Mouse (Mus musculus) megakaryocyte progenitor cell, adult 5-6 weeks (primary cell): ENCODE results near the gene Hamp2. TPM values are rescaled to one million over a fixed set of nuclear protein-coding genes. Genes with fewer than 3 reads are reported as not detected.

Experiments
- ATAC-seq: replicated peaks from 2 replicates; pipeline ENCODE4 v1.8.0; 2016; ENCODE audit warnings: mild to moderate bottlenecking, moderate TSS enrichment, inconsistent platforms; ENCODE audit not compliant: poor library complexity
- total RNA-seq, 2 experiments: library from RNA; stranded (forward) in 1 of 2; stranded (reverse) in 1 of 2; fragments of 157-497, 149-512 nt in 1 of 2; fragments of 200-1000 nt in 1 of 2; gene quantifications; 2 replicates each; pipeline versions ENCODE4 v1.2.3 to v1.2.4; 2015 to 2017

The Hamp2 gene
- total RNA-seq, 2 experiments from 2014 or later, result not detected

GRCm38 (mm10) chr7:30904042-30904441, 20.4 kb downstream of the Hamp2 start:
- ATAC-seq, result peak; percentile 63

GRCm38 (mm10) chr7:30895217-30895616, 29.3 kb downstream of the Hamp2 start:
- no peak for ATAC-seq

- no peak for ATAC-seq
These were observed 32.0 kb downstream of the Hamp2 start for GRCm38 (mm10) chr7:30892515-30892914.

GRCm38 (mm10) chr7:30891746-30892145, 32.7 kb downstream of the Hamp2 start:
- no peak for ATAC-seq

- ATAC-seq, result no peak
These were observed 33.8 kb downstream of the Hamp2 start for GRCm38 (mm10) chr7:30890681-30891080.

- ATAC-seq, result no peak
These were observed 35.7 kb downstream of the Hamp2 start for GRCm38 (mm10) chr7:30888786-30889185.

- ATAC-seq, result peak; percentile 87
These were observed 36.8 kb downstream of the Hamp2 start for GRCm38 (mm10) chr7:30887568-30888188.

GRCm38 (mm10) chr7:30886852-30887251, 37.6 kb downstream of the Hamp2 start:
- peak; percentile 56 for ATAC-seq

- ATAC-seq, result no peak
These were observed 40.4 kb downstream of the Hamp2 start for GRCm38 (mm10) chr7:30884047-30884446.

- ATAC-seq, result no peak
These were observed 43.1 kb downstream of the Hamp2 start for GRCm38 (mm10) chr7:30881367-30881766.

GRCm38 (mm10) chr7:30880176-30880575, 44.3 kb downstream of the Hamp2 start, which contains the start of gene Cd22:
Gene Cd22 (minus strand): TSS chr7:30880342.
- 0 out of 2 replicates have a peak, but pooled peaks have one; percentile 29 for ATAC-seq

GRCm38 (mm10) chr7:30878950-30879349, 45.5 kb downstream of the Hamp2 start:
- ATAC-seq, result no peak

- ATAC-seq, result peak; percentile 91
These were observed 51.4 kb downstream of the Hamp2 start for GRCm38 (mm10) chr7:30873083-30873482.

Other genes starting within 250 kb of the Hamp2 start
- 0.69 TPM in 1 of 2 replicates, not detected in the other for gene 2200002J24Rik, start 225.8 kb downstream of the Hamp2 start, total RNA-seq (2015)
- gene 2200002J24Rik, start 225.8 kb downstream of the Hamp2 start, total RNA-seq (2017), result not detected in 2 replicates
- 1.2 and 1.3 TPM in 2 replicates for gene Atp4a, start 212.5 kb downstream of the Hamp2 start, total RNA-seq (2015)
- 0.37 and 0.51 TPM in 2 replicates for gene Atp4a, start 212.5 kb downstream of the Hamp2 start, total RNA-seq (2017)
- gene Tmem147, start 195.1 kb downstream of the Hamp2 start, total RNA-seq (2015), result 210 and 218 TPM in 2 replicates
- gene Tmem147, start 195.1 kb downstream of the Hamp2 start, total RNA-seq (2017), result 65.9 and 76.4 TPM in 2 replicates
- not detected in 2 replicates for gene Gapdhs, start 181.0 kb downstream of the Hamp2 start, total RNA-seq (2015)
- gene Gapdhs, start 181.0 kb downstream of the Hamp2 start, total RNA-seq (2017), result not detected in 2 replicates
- 1.6 TPM in 2 replicates for gene Sbsn, start 173.2 kb downstream of the Hamp2 start, total RNA-seq (2015)
- 0.47 and 1.3 TPM in 2 replicates for gene Sbsn, start 173.2 kb downstream of the Hamp2 start, total RNA-seq (2017)
- 81.7 and 87.4 TPM in 2 replicates for gene Dmkn, start 160.9 kb downstream of the Hamp2 start, total RNA-seq (2015)
- 95.3 and 119 TPM in 2 replicates for gene Dmkn, start 160.9 kb downstream of the Hamp2 start, total RNA-seq (2017)
- not detected in 2 replicates for gene Krtdap, start 136.8 kb downstream of the Hamp2 start, total RNA-seq (2015)
- not detected in 2 replicates for gene Krtdap, start 136.8 kb downstream of the Hamp2 start, total RNA-seq (2017)
- gene Ffar2, start 100.9 kb downstream of the Hamp2 start, total RNA-seq (2015), result 8.5 and 8.8 TPM in 2 replicates
- gene Ffar2, start 100.9 kb downstream of the Hamp2 start, total RNA-seq (2017), result 25.9 and 31.5 TPM in 2 replicates
- not detected in 2 replicates for gene Ffar3, start 68.5 kb downstream of the Hamp2 start, total RNA-seq (2015)
- not detected in 2 replicates for gene Ffar3, start 68.5 kb downstream of the Hamp2 start, total RNA-seq (2017)
- not detected in 2 replicates for gene Ffar1, start 63.1 kb downstream of the Hamp2 start, total RNA-seq (2015)
- gene Ffar1, start 63.1 kb downstream of the Hamp2 start, total RNA-seq (2017), result not detected in 2 replicates
- gene Cd22, start 44.3 kb downstream of the Hamp2 start, total RNA-seq (2015), result 0.29 and 1.3 TPM in 2 replicates
- gene Cd22, start 44.3 kb downstream of the Hamp2 start, total RNA-seq (2017), result 0.07 and 0.29 TPM in 2 replicates
- 0.39 TPM in 1 of 2 replicates, not detected in the other for gene Mag, start 9.8 kb downstream of the Hamp2 start, total RNA-seq (2015)
- 0.37 and 1.3 TPM in 2 replicates for gene Mag, start 9.8 kb downstream of the Hamp2 start, total RNA-seq (2017)
- not detected in 2 replicates for gene Hamp, start 19.4 kb upstream of the Hamp2 start, total RNA-seq (2015)
- not detected in 2 replicates for gene Hamp, start 19.4 kb upstream of the Hamp2 start, total RNA-seq (2017)
- 92.6 and 97.4 TPM in 2 replicates for gene Usf2, start 32.1 kb upstream of the Hamp2 start, total RNA-seq (2015)
- 137 and 162 TPM in 2 replicates for gene Usf2, start 32.1 kb upstream of the Hamp2 start, total RNA-seq (2017)
- gene Lsr, start 48.8 kb upstream of the Hamp2 start, total RNA-seq (2015), result 0.12 and 0.59 TPM in 2 replicates
- 0.33 and 0.68 TPM in 2 replicates for gene Lsr, start 48.8 kb upstream of the Hamp2 start, total RNA-seq (2017)
- 0.10 and 0.34 TPM in 2 replicates for gene Fam187b, start 49.1 kb upstream of the Hamp2 start, total RNA-seq (2015)
- gene Fam187b, start 49.1 kb upstream of the Hamp2 start, total RNA-seq (2017), result 0.42 and 0.91 TPM in 2 replicates
- gene Fxyd5, start 117.8 kb upstream of the Hamp2 start, total RNA-seq (2015), result 389 and 471 TPM in 2 replicates
- gene Fxyd5, start 117.8 kb upstream of the Hamp2 start, total RNA-seq (2017), result 244 and 257 TPM in 2 replicates
- gene Fxyd7, start 126.8 kb upstream of the Hamp2 start, total RNA-seq (2015), result not detected in 2 replicates
- not detected in 2 replicates for gene Fxyd7, start 126.8 kb upstream of the Hamp2 start, total RNA-seq (2017)
- not detected in 2 replicates for gene Fxyd1, start 132.5 kb upstream of the Hamp2 start, total RNA-seq (2015)
- not detected in 2 replicates for gene Fxyd1, start 132.5 kb upstream of the Hamp2 start, total RNA-seq (2017)
- gene Lgi4, start 134.7 kb upstream of the Hamp2 start, total RNA-seq (2015), result 0.57 TPM in 1 of 2 replicates, not detected in the other
- gene Lgi4, start 134.7 kb upstream of the Hamp2 start, total RNA-seq (2017), result 0.10 TPM in 1 of 2 replicates, not detected in the other
- not detected in 2 replicates for gene Fxyd3, start 152.0 kb upstream of the Hamp2 start, total RNA-seq (2015)
- not detected in 2 replicates for gene Fxyd3, start 152.0 kb upstream of the Hamp2 start, total RNA-seq (2017)
- 6.9 and 8.7 TPM in 2 replicates for gene Hpn, start 190.6 kb upstream of the Hamp2 start, total RNA-seq (2015)
- gene Hpn, start 190.6 kb upstream of the Hamp2 start, total RNA-seq (2017), result 1.1 and 4.9 TPM in 2 replicates
- not detected in 2 replicates for gene Scn1b, start 202.3 kb upstream of the Hamp2 start, total RNA-seq (2015)
- 0.17 and 0.37 TPM in 2 replicates for gene Scn1b, start 202.3 kb upstream of the Hamp2 start, total RNA-seq (2017)
- gene Gramd1a, start 231.2 kb upstream of the Hamp2 start, total RNA-seq (2015), result 67.1 and 71.7 TPM in 2 replicates
- 24.6 and 28.8 TPM in 2 replicates for gene Gramd1a, start 231.2 kb upstream of the Hamp2 start, total RNA-seq (2017)